Mouse (Mus musculus): ENCODE measurements around the gene Gmds. TPM values are rescaled to one million over a fixed set of nuclear protein-coding genes. Genes with fewer than 3 reads are reported as not detected.

Gmds gene
- 1 to 10 TPM; 2.7 to 2.8 TPM for total RNA-seq (2021)
- long read RNA-seq, experiment 1, partial matches to known transcripts = 0 of 2 reads
- long read RNA-seq, experiment 1, other reads (novel, unspliced or antisense) = 0 of 2 reads
- long read RNA-seq, experiment 2, partial matches to known transcripts = 0 of 2 reads
- long read RNA-seq, experiment 2, other reads (novel, unspliced or antisense) = 0 of 2 reads

DNA sequence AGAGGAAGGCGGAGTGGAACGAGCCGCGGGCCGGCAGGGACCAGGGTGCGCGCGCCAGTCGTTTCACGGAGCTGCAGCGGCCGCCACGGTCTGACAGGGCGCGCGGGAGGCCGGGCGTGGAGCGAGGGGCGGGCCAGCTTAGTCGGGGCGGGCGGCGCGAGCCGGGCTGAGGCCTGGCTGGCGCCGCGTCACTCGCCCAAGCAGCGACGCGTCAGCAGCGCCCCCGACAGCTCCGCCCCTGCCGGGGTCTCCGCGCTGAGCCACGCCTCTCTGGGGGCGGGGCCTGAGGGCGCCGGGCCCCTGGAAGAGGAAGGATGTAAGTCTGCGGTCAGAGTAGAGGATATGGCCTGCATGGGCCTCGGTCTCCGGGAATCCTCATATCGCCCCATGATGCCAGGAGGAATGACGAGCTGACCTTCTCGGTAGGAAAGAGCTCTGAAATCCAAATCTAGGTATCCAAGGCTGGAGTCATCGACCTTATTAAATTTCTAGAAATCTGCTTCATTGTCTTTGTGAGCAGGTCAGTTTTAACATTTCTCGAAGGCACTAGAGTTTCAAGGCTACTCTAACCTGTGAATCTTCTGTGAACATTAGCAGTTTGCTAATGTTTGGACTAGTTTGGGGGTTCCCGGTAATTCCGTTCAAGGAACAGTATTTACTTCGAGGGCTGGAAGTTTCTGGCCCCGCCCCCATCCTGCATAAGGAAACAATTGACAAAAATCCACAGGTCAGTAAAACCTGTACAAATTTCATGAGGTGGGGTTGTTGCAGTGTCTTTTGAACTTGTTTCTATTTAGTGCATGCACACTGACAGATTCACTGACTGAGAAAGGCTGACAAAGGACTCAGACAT is at the start of gene Gmds:
Gmds (minus strand) TSS at position 228 of the 853 bp plus-strand sequence.
- intact Hi-C loops (cut with DNase I; ENCODE audit: low total_unique reads) = no loop called here
- DNase-seq = peak; percentile 92

DNA sequence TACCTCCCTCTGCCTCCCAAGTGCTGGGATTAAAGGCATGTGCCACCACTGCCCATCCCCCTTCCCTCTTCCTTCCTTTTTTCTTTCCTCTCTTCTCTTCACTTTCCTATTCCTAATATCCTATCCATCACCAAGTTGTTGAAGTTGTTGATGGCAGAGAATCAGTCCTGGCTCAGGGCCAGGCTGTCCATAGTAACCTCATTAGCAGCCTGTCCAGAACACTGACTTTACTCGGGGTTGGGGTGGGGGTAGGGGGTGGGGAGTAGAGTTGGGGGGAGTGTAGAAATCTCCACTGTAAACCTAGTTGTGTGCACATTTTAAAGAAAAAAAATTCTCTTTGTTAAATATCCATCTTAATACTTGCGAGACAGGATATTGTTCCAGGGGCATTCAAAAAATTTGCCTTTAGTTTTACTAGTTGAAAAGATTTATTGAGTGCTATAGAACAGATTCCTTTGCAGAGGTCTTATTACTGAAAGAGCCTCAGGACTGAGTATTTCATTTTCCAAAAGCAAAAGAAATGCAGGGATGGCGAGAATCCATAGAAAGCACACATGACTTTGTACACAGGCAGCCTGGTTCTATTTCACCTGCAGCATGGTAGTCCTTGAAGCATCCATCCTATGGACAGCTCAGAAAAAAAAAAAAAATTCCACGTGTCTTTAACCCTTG is 47.0 kb upstream of the Gmds start:
- no peak for DNase-seq
- intact Hi-C loops (cut with DNase I; ENCODE audit: low total_unique reads) = no loop called here

DNA sequence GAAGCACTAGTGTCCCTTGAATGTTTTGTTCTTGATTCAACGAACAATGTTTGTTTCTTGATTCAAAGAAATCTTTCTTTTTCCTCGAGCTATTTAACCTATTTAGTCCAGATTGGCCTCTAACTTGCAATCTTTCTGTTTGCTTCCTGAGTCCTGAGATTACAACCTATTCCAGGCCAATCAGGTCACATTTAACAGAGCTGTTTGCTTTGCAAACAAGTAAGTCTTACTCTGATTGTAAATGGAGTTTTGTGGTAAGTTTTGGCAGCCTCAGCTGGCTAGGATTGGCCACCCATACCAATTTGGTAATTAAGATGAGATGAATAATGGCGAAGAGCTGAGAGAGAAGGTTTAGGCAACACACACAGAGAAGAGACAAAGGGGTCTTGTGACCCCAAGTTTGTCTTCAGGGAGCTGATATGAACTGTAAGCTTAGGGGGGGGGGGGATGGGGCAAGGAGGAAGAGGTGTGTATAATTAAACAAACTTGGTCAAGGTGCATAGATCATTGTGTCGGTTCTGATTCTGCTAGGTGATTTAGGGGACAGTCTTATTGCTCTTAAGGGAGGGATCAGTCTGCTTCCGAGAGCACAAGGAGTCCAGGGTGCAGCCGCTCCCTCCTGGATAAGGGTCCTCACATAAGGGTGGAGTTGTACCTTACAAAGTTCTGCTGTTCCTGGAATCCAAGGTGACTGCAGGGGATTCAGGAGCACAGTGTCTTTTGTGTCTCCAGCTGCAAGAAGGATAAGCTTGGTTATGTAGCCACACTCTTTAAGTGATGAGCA is 43.9 kb upstream of the Gmds start:
- no peak for DNase-seq
- intact Hi-C loops (cut with DNase I; ENCODE audit: low total_unique reads) = no loop called here

DNA sequence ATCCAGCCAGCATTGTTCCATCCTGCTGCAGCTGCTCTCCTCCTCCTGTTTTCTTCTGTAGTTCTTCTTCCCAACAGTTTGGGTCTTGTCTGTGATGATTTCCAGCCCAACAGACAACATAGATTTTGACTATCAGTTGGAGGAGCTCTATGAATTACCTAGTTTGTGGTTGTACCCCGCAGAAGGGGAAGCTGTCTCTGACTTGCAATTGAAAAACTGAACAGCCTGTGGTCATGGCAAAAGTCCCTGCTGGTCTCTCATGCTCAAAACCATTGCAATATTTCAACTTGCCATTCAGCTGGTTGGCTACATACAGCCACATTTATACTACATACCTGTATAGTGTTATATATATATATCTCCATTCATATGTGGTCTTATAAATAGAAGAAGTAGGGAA is 40.1 kb upstream of the Gmds start:
- no peak for DNase-seq
- intact Hi-C loops (cut with DNase I; ENCODE audit: low total_unique reads) = no loop called here

DNA sequence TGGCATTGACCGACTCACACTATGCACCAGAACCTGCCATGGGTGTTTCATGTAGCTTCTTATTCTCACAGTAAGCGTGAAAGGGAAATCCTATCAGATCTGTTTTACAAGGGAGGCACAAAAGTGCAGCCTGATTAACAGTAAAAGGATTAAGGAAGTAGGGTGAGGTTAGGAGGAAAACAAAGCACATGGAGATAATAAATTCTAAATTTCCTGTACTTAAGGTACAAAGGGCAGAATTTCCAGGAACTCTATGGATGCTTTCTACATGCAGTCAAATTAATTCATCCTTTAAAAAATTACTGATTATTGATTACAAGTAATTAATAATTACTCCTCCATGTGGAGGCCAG is 34.0 kb upstream of the Gmds start:
- no peak for DNase-seq
- intact Hi-C loops (cut with DNase I; ENCODE audit: low total_unique reads) = no loop called here

DNA sequence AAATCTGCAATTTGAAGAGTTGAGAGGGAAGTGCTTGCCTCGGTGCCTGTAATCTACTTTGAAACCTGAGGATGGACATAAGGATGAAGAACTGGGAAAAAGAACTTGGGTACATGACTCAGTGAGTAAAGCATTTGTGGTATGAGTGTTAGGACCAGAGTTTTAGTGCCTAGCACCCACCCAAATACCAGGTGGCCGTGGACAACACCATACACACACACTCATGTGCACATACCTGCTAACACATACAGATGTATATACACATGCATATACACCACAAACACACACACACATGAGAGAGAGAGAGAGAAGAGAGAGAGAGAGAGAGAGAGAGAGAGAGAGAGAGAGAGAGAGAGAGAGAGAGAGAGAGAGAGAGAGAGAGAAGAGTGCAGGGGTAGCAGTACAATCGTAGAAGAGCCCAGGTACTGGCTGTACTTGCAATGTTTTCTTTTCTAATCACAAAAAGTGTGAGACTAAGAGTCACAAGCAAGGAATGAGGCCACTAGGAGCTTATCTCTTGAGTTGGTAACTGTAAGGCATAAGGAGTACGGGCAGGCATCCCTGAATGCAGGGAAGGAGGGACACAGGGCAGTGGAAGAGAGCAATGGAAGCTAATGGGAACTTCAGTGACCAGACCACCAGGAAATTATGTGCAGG is 33.5 kb upstream of the Gmds start:
- DNase-seq = no peak
- intact Hi-C loops (cut with DNase I; ENCODE audit: low total_unique reads) = no loop called here

DNA sequence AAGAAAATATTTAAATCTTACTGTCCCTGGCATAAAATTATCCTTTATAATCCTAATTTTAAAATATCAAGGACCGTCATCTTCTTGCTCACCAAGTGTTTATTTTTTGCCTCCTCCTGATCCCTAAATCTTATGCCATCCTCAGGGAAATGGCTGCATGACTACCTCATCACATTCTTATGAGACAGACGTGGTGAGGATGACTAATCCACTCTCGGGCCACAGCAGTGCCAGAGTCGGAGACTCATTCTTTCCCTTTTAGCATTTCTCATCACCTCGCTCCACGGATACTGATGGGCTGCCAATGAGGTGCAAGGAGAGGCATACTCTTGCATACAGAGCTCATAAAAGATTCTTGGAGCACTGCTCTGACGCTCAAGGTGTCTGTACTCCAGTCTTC is 32.2 kb upstream of the Gmds start:
- DNase-seq = peak; percentile 6

DNA sequence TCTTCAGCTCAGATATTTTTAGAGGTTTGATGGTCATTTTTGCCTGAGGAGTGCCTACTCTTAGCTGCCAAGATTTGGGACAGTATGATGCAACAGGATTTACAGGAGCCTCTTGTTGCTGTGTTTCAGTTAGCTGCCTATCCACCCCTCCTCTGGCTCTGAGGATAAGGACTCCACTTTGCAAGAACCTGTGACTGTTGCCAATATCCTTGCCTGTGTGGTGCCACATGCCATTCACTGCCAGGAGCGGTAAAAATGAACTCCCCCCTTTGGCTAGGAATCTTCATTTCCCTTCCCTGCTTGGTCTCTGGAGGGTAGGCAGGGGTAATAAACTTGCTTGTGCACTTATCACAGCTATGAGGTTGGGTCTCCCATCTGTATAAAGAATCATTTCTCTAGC is 31.6 kb upstream of the Gmds start:
- DNase-seq = no peak
- intact Hi-C loops (cut with DNase I; ENCODE audit: low total_unique reads) = no loop called here

More for the DNA sequence above, 32.2 kb upstream of the Gmds start:
- intact Hi-C loops (cut with DNase I; ENCODE audit: low total_unique reads) = no loop called here

DNA sequence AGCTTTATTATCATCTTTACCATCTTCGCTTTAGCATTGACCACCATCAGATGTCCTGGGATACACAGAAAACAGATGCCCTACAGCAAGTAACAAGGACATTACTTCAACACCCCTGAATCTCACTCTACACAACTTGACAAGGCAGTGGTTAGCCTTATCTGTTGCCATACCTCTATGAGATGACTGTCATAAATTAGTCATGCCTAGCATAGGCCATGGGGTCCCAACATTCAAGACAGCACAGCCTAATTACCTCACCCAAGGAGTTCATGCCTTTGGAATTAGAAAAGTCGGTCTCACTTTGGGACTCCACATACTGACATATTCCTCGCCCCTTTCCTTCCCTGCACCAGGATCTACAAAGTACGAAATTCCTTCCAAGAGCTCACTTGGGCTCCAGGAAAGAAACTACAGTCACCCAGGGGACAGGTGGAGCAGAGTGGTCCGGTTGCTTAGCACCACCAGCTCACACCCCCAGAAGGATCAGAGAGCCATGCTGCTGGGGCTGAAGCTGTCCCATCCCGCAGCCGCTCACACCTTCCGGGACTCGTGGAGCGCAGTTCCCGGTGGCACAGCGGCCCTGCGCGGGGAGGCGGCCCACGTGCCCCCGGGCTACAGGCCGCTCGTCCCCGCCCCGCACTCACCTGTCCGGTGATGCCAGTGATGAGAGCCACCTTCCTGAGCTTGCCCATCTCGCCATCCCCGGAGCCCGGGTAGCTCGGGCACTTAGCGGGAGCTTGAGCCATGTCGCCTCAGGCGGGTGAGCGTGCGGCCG is 616 bp downstream of the Gmds start:
- intact Hi-C loops (cut with DNase I; ENCODE audit: low total_unique reads) = no loop called here
- DNase-seq = no peak

DNA sequence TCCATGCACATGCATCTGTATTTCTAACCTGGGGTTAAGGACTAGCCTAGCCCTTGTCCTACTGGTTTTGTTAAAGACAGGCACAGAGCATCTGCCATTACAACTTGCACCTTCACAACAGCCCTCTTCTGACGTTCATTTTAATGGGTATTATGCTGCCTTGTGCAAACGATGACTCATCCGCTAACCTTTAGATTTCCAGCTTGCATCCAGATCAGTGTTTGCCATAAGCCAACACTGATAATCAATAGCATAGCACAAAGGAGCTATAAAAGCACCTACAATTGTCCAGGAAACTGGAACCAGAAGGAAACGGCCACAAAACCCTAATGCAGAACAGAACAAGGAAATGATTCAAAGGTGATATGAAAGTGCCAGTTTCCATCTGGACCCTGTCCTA is 20.2 kb downstream of the Gmds start:
- intact Hi-C loops (cut with DNase I; ENCODE audit: low total_unique reads) = loop anchor here (10.0 kb wide), 1 partner anchor 96 kb away; no protein-coding TSS in a partner anchor
- DNase-seq = no peak

DNA sequence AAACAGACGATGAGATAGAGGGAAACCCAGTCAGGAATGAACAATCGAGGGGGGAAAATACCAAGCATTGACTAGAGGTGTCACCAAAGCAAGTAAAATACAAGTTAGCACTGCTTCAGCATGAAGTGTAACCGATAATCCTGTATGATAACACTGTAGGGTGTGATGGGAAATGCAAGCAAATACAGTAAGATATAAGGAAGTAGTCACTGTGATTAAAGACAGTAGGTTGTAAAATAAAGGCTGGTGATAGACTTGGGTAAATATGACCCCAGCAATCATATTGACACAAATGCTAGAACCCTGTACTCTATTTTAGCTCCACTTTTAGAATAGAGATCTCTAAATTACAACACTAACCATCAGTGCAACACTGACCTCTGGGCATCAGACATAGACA is 21.2 kb downstream of the Gmds start:
- intact Hi-C loops (cut with DNase I; ENCODE audit: low total_unique reads) = loop anchor here (10.0 kb wide), 1 partner anchor 97 kb away; no protein-coding TSS in a partner anchor
- DNase-seq = no peak

DNA sequence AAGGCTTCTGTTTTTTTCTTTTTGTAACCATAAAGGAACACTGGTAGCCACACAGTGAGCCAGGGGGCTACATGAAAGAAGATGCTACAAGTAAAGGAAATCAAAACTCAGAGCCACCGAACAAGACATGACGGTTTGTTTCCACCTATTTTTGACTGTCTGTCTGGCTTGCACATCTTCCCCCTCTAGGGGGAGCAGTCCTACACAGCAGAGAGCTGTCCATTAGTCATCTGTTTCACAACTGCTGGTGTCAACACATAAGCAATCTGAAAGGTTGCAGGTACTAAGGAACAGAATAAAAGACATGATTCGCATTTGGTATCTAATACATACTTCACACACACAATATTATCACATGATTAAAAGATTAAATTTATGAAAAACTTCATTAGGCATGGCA is 25.9 kb downstream of the Gmds start:
- peak; percentile 25 for DNase-seq
- intact Hi-C loops (cut with DNase I; ENCODE audit: low total_unique reads) = loop anchor here (10.0 kb wide), 1 partner anchor 102 kb away; no protein-coding TSS in a partner anchor

DNA sequence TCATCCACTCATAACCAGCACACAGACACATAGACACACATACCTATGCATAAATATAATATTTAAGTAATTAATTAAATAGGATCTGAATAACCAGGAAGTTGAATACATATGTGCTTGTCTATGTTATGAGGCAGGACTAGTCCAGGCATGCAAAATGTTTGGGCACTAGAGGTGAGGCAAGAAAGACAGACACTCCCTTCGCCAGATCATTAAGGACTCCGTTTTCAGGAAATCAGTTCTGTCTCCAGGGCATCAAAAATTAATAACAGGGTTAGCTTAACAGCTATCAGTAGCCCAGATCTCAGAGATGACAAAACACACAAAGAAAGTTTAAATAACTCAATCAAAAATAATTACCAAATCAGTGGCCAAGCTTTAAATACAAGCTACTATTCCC is 27.1 kb downstream of the Gmds start:
- intact Hi-C loops (cut with DNase I; ENCODE audit: low total_unique reads) = loop anchor here (10.0 kb wide), 1 partner anchor 103 kb away; no protein-coding TSS in a partner anchor

DNA sequence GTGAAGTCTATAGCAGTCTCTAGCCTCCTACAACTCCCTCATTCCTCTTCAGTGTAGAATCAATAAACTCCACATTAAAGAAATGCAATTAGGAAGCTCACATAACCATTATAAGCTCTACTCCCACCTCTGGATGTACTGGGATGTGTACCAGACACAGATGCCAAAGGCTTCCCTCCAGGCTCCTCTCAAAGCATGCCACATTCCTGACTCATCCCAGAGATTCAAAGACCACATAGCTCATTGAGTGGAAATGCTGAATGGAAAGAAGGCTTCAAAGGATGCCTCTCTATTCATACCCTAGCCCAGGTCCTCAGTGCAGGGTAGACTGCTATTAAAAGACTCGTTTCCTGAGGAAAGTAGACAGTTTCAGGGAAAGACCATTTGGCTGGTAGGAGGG is 40.1 kb downstream of the Gmds start:
- intact Hi-C loops (cut with DNase I; ENCODE audit: low total_unique reads) = loop anchor here (5.0 kb wide), 1 partner anchor 501 kb away; no protein-coding TSS in a partner anchor
- no peak for DNase-seq

More for the DNA sequence above, 27.1 kb downstream of the Gmds start:
- no peak for DNase-seq

DNA sequence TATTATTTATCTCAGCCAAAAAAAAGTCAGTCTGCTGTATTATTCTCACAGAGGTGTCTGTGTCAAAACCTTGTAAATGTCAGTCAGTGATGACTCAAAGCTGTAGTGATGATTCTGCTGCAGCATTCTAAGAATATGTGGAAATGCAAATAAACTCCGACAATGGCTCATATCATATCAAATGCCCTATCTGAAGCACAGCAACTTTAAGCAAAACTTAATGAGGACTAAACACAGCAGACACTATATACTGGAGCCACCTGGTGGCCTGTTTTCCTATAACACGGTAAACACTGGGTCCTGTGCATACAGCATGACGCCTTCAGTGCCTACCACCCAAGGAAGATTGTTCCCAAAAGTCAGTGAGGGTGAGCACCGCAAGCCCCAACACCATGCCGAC is 41.1 kb downstream of the Gmds start:
- intact Hi-C loops (cut with DNase I; ENCODE audit: low total_unique reads) = loop anchor here (5.0 kb wide), 1 partner anchor 500 kb away; no protein-coding TSS in a partner anchor
- peak; percentile 5 for DNase-seq

DNA sequence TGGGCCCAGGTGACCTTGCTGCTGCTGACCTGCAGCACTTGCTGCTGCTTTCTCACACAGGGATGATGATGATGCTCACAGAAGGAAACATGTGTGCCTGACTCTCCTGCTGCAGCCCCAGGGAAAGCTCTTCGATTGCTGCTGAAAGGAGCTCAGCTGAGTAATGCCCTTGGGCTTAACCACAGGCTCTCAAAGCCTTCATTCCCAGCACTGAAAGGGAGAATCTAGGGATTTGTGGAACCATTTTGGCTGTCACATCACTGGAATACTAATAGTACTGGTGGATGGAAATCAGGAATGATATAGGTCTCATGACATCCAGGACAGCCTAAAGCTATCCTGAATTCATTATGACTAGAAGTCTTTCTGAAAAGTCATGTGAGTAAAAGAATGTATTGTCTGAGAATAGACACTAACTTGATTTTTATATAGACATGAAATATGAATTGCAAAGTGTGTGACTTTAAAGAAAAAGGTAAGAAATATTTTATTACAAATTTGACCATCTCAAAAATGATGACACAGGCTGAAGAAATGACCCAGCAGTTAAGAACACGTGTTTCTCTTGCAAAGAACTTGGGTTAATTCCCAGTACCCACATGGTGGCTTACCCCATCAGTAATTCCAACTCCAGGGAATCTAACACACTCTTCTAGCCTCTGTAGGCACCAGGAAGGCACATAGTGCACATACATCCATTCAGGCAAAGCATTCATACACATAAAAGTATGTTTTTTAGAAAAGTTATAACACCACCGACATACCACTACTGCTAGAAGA is 43.9 kb downstream of the Gmds start:
- intact Hi-C loops (cut with DNase I; ENCODE audit: low total_unique reads) = loop anchor here (5.0 kb wide), 1 partner anchor 497 kb away; no protein-coding TSS in a partner anchor
- no peak for DNase-seq

DNA sequence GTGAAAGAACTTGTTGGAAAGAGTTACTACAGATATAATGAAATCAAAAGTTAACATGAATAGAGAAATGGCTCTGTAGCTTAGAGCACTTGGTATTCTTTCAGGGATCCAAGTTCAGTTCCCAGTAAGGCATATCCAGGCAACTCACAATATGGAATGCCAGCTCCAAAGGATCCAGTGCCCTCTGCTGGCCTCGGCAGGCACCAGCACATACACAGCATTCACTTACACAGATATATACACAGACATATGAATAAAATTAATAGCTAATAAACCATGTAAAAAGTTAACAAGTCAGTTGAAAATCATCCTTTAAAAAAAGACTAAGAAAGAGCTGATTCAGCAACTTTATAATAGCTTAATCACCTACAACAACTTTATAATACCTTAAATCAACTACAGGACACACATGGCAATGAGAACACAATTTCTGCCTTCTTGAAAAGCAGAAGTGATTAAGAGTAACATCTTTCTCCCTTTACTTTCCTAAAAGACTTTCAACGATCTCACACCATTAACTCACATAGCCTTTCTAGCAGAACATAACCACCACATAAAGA is 65.5 kb downstream of the Gmds start:
- no peak for DNase-seq

More for the DNA sequence above, 65.5 kb downstream of the Gmds start:
- intact Hi-C loops (cut with DNase I; ENCODE audit: low total_unique reads) = no loop called here
